Mouse (Mus musculus): ENCODE measurements around the gene Wwox. TPM values are rescaled to one million over a fixed set of nuclear protein-coding genes. Genes with fewer than 3 reads are reported as not detected.

Gene Wwox
- total and polyA plus RNA-seq, 3 experiments: 7.6 to 61.8 (median 12.2) TPM

GRCm38 (mm10) chr8:114831595-114831994 is 392.1 kb downstream of the Wwox start:
- no peaks in the 10 kb centered on the region for H3K79me2 ChIP-seq (ENCODE audit: control insufficient read depth, insufficient read depth, low read length, poor library complexity)
- H3K27ac ChIP-seq (ENCODE audit: control insufficient read depth, low read depth, low read length): no peak overlapping the region
- TF ChIP-seq MAZ (IDR thresholded peaks at IDR 0.05; ENCODE audit: low read depth, low read length) (no peak), GABPA (IDR thresholded peaks at IDR 0.05; ENCODE audit: low read depth, low read length) (no peak), MAX (IDR thresholded peaks at IDR 0.05; ENCODE audit: low read length) (no peak), POLR2A (IDR thresholded peaks at IDR 0.05; ENCODE audit: control insufficient read depth in 1 of 2, insufficient read depth in 1 of 2, low read depth in 1 of 2, low read length in 2 of 2, poor library complexity in 1 of 2) (no peak), UBTF (IDR thresholded peaks at IDR 0.05; ENCODE audit: borderline replicate concordance, insufficient read depth, low read depth, low read length) (no peak), TBP (IDR thresholded peaks at IDR 0.05; ENCODE audit: low read depth, low read length) (no peak), NELFE (IDR thresholded peaks at IDR 0.05; ENCODE audit: low read depth, low read length) (no peak), ZKSCAN1 (IDR thresholded peaks at IDR 0.05; ENCODE audit: low read depth, low read length) (no peak), ZC3H11A (IDR thresholded peaks at IDR 0.05; ENCODE audit: low read depth, low read length) (no peak), TCF12 (IDR thresholded peaks at IDR 0.05; ENCODE audit: low read depth, low read length) (no peak), MXI1 (IDR thresholded peaks at IDR 0.05; ENCODE audit: low read depth, low read length) (no peak), RCOR1 (IDR thresholded peaks at IDR 0.05; ENCODE audit: low read depth, low read length) (no peak)
- H3K4me3 ChIP-seq (ENCODE audit: control insufficient read depth in 1 of 2, insufficient read depth in 1 of 2, low read depth in 2 of 2, low read length in 2 of 2): no peak overlapping the region
- no peak for DNase-seq (ENCODE audit: low read depth, low spot score)
- H3K4me1 ChIP-seq (ENCODE audit: control insufficient read depth in 1 of 2, insufficient read depth in 2 of 2, low read length in 2 of 2): no peaks in the 10 kb centered on the region
- no peaks in the 10 kb centered on the region for H3K27me3 ChIP-seq (ENCODE audit: control insufficient read depth in 1 of 2, insufficient read depth in 2 of 2, low read length in 2 of 2)
- no peaks in the 10 kb centered on the region for H3K9me3 ChIP-seq (replicated peaks; ENCODE audit: insufficient read depth, low read length)
- H3K36me3 ChIP-seq (ENCODE audit: control insufficient read depth in 1 of 2, insufficient read depth in 2 of 2, low read length in 2 of 2): no peaks in the 10 kb centered on the region
- no peak overlapping the region for H3K9ac ChIP-seq (ENCODE audit: control insufficient read depth, low read depth, low read length, poor library complexity, severe bottlenecking)

- no peak overlapping the region for H3K27ac ChIP-seq (ENCODE audit: control insufficient read depth, low read depth, low read length)
- H3K4me3 ChIP-seq (ENCODE audit: control insufficient read depth in 1 of 2, insufficient read depth in 1 of 2, low read depth in 2 of 2, low read length in 2 of 2): no peak overlapping the region
- H3K79me2 ChIP-seq (ENCODE audit: control insufficient read depth, insufficient read depth, low read length, poor library complexity): no peaks in the 10 kb centered on the region
- H3K4me1 ChIP-seq (ENCODE audit: control insufficient read depth in 1 of 2, insufficient read depth in 2 of 2, low read length in 2 of 2): no peaks in the 10 kb centered on the region
- TF ChIP-seq ZKSCAN1 (IDR thresholded peaks at IDR 0.05; ENCODE audit: low read depth, low read length) (no peak), MYC (IDR thresholded peaks at IDR 0.05; ENCODE audit: low read depth, low read length) (no peak), POLR2A (IDR thresholded peaks at IDR 0.05; ENCODE audit: control insufficient read depth in 1 of 2, insufficient read depth in 1 of 2, low read depth in 1 of 2, low read length in 2 of 2, poor library complexity in 1 of 2) (no peak), MAFK (IDR thresholded peaks at IDR 0.05; ENCODE audit: borderline replicate concordance, low read depth, low read length) (no peak), KAT2A (conservative IDR thresholded peaks at IDR 0.05; ENCODE audit: low read depth, low read length) (no peak), E2F4 (IDR thresholded peaks at IDR 0.05; ENCODE audit: borderline replicate concordance, low read depth, low read length) (no peak)
- DNase-seq (ENCODE audit: low read depth, low spot score): no peak
- H3K9me3 ChIP-seq (replicated peaks; ENCODE audit: insufficient read depth, low read length): no peaks in the 10 kb centered on the region
- no peak overlapping the region for H3K9ac ChIP-seq (ENCODE audit: control insufficient read depth, low read depth, low read length, poor library complexity, severe bottlenecking)
- no peaks in the 10 kb centered on the region for H3K27me3 ChIP-seq (ENCODE audit: control insufficient read depth in 1 of 2, insufficient read depth in 2 of 2, low read length in 2 of 2)
- H3K36me3 ChIP-seq (ENCODE audit: control insufficient read depth in 1 of 2, insufficient read depth in 2 of 2, low read length in 2 of 2): no peaks in the 10 kb centered on the region
These were observed 392.9 kb downstream of the Wwox start for GRCm38 (mm10) chr8:114832251-114832774.
